Mouse (Mus musculus): ENCODE results near the gene Nfib. TPM values are rescaled to one million over a fixed set of nuclear protein-coding genes. Genes with fewer than 3 reads are reported as not detected.

The Nfib gene
- polyA plus RNA-seq, 1 experiment from 2014 or later = 58.4 TPM

DNA sequence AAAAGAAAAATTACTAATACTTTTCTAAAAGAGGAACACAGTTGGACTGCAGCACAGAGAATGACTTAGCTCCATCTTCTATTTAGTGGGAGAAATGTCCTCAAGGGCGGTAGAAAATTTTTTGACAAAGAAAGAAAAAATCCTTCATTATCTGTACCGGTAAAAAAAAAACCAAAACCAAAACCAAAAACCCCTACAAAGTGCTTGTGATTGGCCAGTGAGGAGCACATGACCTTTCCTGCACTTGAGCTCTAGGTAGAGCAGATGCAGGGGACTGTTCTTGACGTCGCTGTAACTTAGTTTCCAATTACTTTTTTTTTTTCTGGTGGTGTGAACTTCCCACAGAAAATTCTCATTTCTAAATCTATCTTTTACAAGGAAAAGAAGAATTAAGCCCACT lies 384.5 kb downstream of the Nfib start:
- Histone ChIP-seq H3K4me1 (replicated peaks; ENCODE audit: control insufficient read depth, insufficient read depth, low read length) (peaks cover 2% of the 10 kb centered on the region; the same call in 1 of the 2 replicates), H3K27ac (ENCODE audit: low read depth, low read length) (no peak overlapping the region), H3K9me3 (ENCODE audit: control insufficient read depth, low read length) (no peaks in the 10 kb centered on the region), H3K27me3 (ENCODE audit: control insufficient read depth, insufficient read depth, low read length) (no peaks in the 10 kb centered on the region), H3K36me3 (ENCODE audit: control insufficient read depth, insufficient read depth, low read length) (no peaks in the 10 kb centered on the region; the same call in 1 of the 2 replicates), H3K4me3 (ENCODE audit: low read depth, low read length) (no peak overlapping the region), H3K4me2 (ENCODE audit: low read depth, low read length, severe bottlenecking) (no peak overlapping the region), H3K9ac (ENCODE audit: low read length) (no peak overlapping the region)
- ATAC-seq (replicated peaks; ENCODE audit: low FRiP score) (no peak), DNase-seq (ENCODE audit: low spot score) (no peak)
- 89% methylated on average over 4 of the region's 4 CpGs for WGBS

DNA sequence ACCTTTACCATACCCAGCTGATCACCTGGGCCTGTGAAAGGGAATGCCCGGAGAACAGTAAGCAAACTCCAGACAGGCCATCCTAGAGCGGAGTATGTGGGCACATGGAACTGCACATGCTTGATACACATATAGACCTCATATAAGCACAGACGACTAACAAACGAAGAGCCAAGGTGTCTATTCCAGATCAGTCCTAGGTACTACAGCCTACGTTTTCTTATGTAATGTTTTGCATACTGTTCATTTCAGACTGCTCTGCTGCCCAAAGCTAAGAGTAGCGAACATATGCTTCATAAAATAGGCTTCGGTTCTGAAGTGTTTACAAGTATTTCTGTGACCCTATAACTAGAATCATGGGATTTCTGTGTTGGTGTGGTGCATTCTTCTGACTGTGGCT lies 386.2 kb downstream of the Nfib start:
- H3K27me3 ChIP-seq (ENCODE audit: control insufficient read depth, insufficient read depth, low read length) = no peaks in the 10 kb centered on the region
- H3K27ac ChIP-seq (ENCODE audit: low read depth, low read length) = no peak overlapping the region
- H3K4me3 ChIP-seq (ENCODE audit: low read depth, low read length) = no peak overlapping the region
- H3K9me3 ChIP-seq (ENCODE audit: control insufficient read depth, low read length) = no peaks in the 10 kb centered on the region
- DNase-seq (ENCODE audit: low spot score) (no peak), ATAC-seq (replicated peaks; ENCODE audit: low FRiP score) (no peak)
- 86% methylated on average over 7 of the region's 7 CpGs for WGBS
- H3K4me2 ChIP-seq (ENCODE audit: low read depth, low read length, severe bottlenecking) = no peak overlapping the region
- no peaks in the 10 kb centered on the region for H3K4me1 ChIP-seq (replicated peaks; ENCODE audit: control insufficient read depth, insufficient read depth, low read length)
- no peaks in the 10 kb centered on the region; the same call in 1 of the 2 replicates for H3K36me3 ChIP-seq (ENCODE audit: control insufficient read depth, insufficient read depth, low read length)
- H3K9ac ChIP-seq (ENCODE audit: low read length) = no peak overlapping the region

DNA sequence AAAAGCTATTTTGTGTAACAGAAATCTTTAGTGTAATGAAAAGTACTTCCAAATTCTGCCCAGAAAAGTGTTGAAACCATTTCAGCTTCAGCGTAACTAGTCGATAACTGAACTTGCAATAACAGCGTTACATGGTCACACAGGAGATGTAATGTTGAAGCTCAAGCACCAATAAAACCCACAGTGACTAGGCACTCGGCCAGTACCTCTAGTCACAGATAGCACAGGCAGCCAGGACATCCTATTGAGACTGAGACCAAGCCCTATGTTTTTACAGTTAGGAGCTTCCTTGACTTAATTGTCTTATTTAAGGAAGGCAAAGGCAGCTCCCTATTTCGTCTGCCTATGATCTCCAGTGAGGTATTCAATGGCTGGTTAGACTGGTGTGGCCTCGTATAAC lies 389.4 kb downstream of the Nfib start:
- Histone ChIP-seq H3K27me3 (ENCODE audit: control insufficient read depth, insufficient read depth, low read length) (no peaks in the 10 kb centered on the region), H3K9me3 (ENCODE audit: control insufficient read depth, low read length) (no peaks in the 10 kb centered on the region), H3K4me2 (ENCODE audit: low read depth, low read length, severe bottlenecking) (no peak overlapping the region), H3K9ac (ENCODE audit: low read length) (no peak overlapping the region), H3K36me3 (ENCODE audit: control insufficient read depth, insufficient read depth, low read length) (no peaks in the 10 kb centered on the region; the same call in 1 of the 2 replicates), H3K4me1 (replicated peaks; ENCODE audit: control insufficient read depth, insufficient read depth, low read length) (no peaks in the 10 kb centered on the region), H3K4me3 (ENCODE audit: low read depth, low read length) (no peak overlapping the region), H3K27ac (ENCODE audit: low read depth, low read length) (no peak overlapping the region)
- WGBS = 87% methylated on average over 6 of the region's 6 CpGs
- DNase-seq (ENCODE audit: low spot score) (no peak), ATAC-seq (replicated peaks; ENCODE audit: low FRiP score) (no peak)

DNA sequence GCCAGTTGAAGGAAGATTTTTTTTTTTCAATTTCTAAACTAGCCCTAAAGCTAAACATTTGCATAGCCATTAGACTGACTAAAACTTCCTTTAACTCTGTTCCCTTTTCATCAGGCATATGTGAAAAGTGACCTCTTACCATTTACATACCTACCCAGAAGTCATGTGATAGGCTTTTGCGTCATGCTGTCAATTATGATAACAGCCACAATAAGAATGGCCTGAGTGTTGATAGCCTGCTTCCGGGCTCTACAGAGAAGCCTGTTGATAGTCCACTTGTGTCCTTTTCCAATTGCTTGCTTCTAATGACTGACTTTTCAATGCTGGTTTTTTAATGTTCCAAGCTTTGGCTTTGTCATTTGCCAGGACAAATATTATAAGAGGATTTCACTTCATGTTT lies 389.8 kb downstream of the Nfib start:
- Histone ChIP-seq H3K4me1 (replicated peaks; ENCODE audit: control insufficient read depth, insufficient read depth, low read length) (no peaks in the 10 kb centered on the region), H3K27ac (ENCODE audit: low read depth, low read length) (no peak overlapping the region), H3K27me3 (ENCODE audit: control insufficient read depth, insufficient read depth, low read length) (no peaks in the 10 kb centered on the region), H3K4me2 (ENCODE audit: low read depth, low read length, severe bottlenecking) (no peak overlapping the region), H3K9ac (ENCODE audit: low read length) (no peak overlapping the region), H3K36me3 (ENCODE audit: control insufficient read depth, insufficient read depth, low read length) (no peaks in the 10 kb centered on the region; the same call in 1 of the 2 replicates), H3K9me3 (ENCODE audit: control insufficient read depth, low read length) (no peaks in the 10 kb centered on the region), H3K4me3 (ENCODE audit: low read depth, low read length) (no peak overlapping the region)
- DNase-seq (ENCODE audit: low spot score) (no peak), ATAC-seq (replicated peaks; ENCODE audit: low FRiP score) (no peak)
- 83% methylated on average over 2 of the region's 2 CpGs for WGBS

DNA sequence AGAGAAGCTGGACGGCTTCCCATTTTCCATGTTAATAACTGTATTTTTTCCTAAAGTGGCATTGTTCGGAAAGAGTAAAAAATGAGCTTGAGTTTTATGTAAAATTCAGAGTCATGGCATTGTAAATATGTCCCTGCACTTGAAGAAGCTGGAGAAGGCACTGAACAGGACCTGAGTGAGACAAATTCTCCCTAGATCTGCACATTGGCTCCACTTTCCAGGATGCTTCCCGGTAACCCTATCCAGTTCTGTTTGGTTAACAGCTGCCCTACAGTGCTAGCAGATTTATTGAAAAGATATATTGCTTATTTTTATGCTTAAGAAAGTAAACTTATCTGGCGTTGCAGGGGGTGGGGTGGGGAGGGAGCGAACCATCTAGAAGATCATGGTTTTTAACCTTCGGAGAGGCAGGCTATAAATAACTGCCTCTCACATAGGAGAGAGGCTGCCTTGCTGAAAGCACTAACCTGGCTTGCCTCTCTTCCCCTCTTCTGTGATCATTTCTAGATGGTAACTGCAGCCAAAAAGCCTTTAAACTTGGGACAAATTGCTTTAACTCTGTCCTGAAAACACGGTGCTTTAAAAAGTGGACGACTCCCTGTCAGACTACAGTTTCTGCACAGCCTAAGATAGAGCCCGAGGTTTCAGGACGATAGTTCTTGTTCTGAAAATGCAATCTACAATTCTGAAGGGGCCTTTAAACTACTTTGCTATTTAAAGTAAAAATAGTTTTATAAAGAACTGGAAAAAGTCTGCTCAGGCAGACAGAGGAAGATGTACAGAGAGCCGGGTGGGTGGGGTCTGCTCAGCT lies 394.4 kb downstream of the Nfib start:
- Histone ChIP-seq H3K4me3 (ENCODE audit: low read depth, low read length) (no peak overlapping the region), H3K36me3 (ENCODE audit: control insufficient read depth, insufficient read depth, low read length) (no peaks in the 10 kb centered on the region; the same call in none of the 2 replicates), H3K27me3 (ENCODE audit: control insufficient read depth, insufficient read depth, low read length) (no peaks in the 10 kb centered on the region), H3K9me3 (ENCODE audit: control insufficient read depth, low read length) (no peaks in the 10 kb centered on the region), H3K4me2 (ENCODE audit: low read depth, low read length, severe bottlenecking) (no peak overlapping the region), H3K27ac (ENCODE audit: low read depth, low read length) (no peak overlapping the region), H3K9ac (ENCODE audit: low read length) (no peak overlapping the region), H3K4me1 (replicated peaks; ENCODE audit: control insufficient read depth, insufficient read depth, low read length) (0 out of 2 replicates have a peak, but pooled peaks cover 4% of the 10 kb centered on the region)
- ATAC-seq (replicated peaks; ENCODE audit: low FRiP score) (no peak), DNase-seq (ENCODE audit: low spot score) (no peak)
- WGBS = 86% methylated on average over 11 of the region's 11 CpGs

DNA sequence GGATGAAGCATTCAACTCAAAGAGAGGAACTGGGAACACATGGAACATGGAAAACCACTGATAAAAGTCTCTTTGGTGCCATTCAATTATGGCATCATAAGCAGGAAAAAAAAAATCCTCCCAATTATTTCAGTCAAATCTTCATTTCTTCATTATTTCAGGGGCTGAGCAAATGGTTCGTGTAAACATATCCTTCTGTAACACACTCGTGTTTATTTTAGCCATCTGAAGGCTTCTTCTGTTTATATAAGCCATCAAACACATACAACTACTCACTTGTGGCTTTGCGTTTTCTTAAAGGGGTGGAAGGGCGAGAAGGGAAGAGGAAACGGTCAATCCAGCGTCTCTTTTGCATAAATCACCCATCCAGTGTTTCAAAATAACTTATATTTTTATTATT lies 399.5 kb downstream of the Nfib start:
- peaks cover 9% of the 10 kb centered on the region; the same call in 1 of the 2 replicates for H3K4me1 ChIP-seq (replicated peaks; ENCODE audit: control insufficient read depth, insufficient read depth, low read length)
- H3K36me3 ChIP-seq (ENCODE audit: control insufficient read depth, insufficient read depth, low read length) = no peaks in the 10 kb centered on the region; the same call in none of the 2 replicates
- no peaks in the 10 kb centered on the region for H3K27me3 ChIP-seq (ENCODE audit: control insufficient read depth, insufficient read depth, low read length)
- 81% methylated on average over 6 of the region's 6 CpGs for WGBS
- H3K4me2 ChIP-seq (ENCODE audit: low read depth, low read length, severe bottlenecking) = no peak overlapping the region
- no peak for ATAC-seq (replicated peaks; ENCODE audit: low FRiP score)
- no peak overlapping the region for H3K27ac ChIP-seq (ENCODE audit: low read depth, low read length)
- no peak overlapping the region for H3K4me3 ChIP-seq (ENCODE audit: low read depth, low read length)
- no peaks in the 10 kb centered on the region for H3K9me3 ChIP-seq (ENCODE audit: control insufficient read depth, low read length)
- no peak for DNase-seq (ENCODE audit: low spot score)
- no peak overlapping the region for H3K9ac ChIP-seq (ENCODE audit: low read length)

DNA sequence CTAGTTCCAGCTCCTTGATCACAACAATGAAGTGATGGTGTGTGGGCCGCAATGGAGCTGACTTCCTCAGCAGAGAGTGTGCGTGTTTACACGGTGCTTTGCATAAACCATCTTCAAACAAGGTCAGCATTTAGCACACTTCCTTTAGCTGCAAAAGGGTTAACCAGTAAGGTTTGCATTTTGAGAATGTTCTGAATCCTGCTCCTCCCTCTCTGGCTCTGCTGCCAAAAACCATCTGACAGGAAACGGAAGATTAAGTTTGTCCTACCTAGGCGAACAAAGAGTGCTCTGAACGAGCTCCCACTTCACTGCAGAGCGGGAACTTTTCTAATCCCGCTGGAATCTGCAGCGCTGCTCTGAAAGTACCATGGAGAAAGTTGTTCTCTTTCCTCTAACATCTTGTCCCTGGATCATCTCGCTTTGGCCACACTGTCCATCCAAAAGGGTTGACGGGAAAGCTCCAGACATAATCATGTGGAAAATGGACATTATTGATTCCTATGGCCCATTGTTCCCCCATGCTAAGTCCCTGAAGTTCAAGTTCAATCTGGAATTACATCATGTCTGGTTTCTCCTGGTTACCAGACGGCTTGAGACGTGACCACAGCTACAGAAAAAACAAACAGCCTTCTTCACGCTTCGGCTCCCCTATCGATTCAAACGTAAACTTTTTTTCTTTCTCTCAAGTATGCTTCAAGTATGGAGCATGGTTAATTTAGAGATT lies 401.2 kb downstream of the Nfib start:
- H3K4me2 ChIP-seq (ENCODE audit: low read depth, low read length, severe bottlenecking) = peak overlapping the region; percentile 8; the same call in 1 of the 2 replicates
- H3K9me3 ChIP-seq (ENCODE audit: control insufficient read depth, low read length) = no peaks in the 10 kb centered on the region

DNA sequence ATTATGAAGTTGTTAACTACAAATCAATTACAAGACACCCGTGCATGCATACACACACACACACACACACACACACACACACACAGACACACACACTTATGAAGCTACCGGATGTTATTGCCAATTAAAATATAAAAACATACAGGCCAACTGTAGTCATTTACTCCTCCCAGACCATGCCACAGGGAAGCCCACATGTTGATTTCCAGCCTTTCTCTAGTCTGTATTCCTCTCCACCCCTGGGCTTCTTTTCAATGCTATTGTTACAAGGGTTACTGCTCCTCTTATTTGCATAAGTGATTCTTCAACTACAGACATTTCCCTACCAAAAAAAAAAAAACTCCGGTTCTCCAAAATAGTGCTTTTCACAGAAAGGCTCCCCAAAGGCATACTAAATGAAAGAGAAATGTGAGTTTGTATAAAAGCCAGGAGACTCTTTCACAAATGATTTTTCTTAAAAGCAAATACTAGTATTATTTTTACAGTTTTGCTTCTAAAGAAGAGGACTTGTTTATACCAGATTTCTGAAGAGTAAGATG lies 402.1 kb downstream of the Nfib start:
- peak overlapping the region; percentile 92 for H3K27ac ChIP-seq (ENCODE audit: low read depth, low read length)
- ATAC-seq (replicated peaks; ENCODE audit: low FRiP score) (peak; percentile 45), DNase-seq (ENCODE audit: low spot score) (no peak)
- no peaks in the 10 kb centered on the region; the same call in 1 of the 2 replicates for H3K36me3 ChIP-seq (ENCODE audit: control insufficient read depth, insufficient read depth, low read length)
- H3K9me3 ChIP-seq (ENCODE audit: control insufficient read depth, low read length) = no peaks in the 10 kb centered on the region
- H3K4me1 ChIP-seq (replicated peaks; ENCODE audit: control insufficient read depth, insufficient read depth, low read length) = peaks cover 9% of the 10 kb centered on the region; the same call in 1 of the 2 replicates
- H3K27me3 ChIP-seq (ENCODE audit: control insufficient read depth, insufficient read depth, low read length) = no peaks in the 10 kb centered on the region
- no peak overlapping the region for H3K9ac ChIP-seq (ENCODE audit: low read length)
- WGBS = 51% methylated on average over 3 of the region's 3 CpGs
- no peak overlapping the region for H3K4me2 ChIP-seq (ENCODE audit: low read depth, low read length, severe bottlenecking)
- no peak overlapping the region for H3K4me3 ChIP-seq (ENCODE audit: low read depth, low read length)

More for the DNA sequence above, 401.2 kb downstream of the Nfib start:
- H3K27me3 ChIP-seq (ENCODE audit: control insufficient read depth, insufficient read depth, low read length) = no peaks in the 10 kb centered on the region
- peaks cover 9% of the 10 kb centered on the region; the same call in 1 of the 2 replicates for H3K4me1 ChIP-seq (replicated peaks; ENCODE audit: control insufficient read depth, insufficient read depth, low read length)
- no peaks in the 10 kb centered on the region; the same call in none of the 2 replicates for H3K36me3 ChIP-seq (ENCODE audit: control insufficient read depth, insufficient read depth, low read length)
- no peak overlapping the region for H3K4me3 ChIP-seq (ENCODE audit: low read depth, low read length)
- ATAC-seq (replicated peaks; ENCODE audit: low FRiP score) (peak; percentile 89), DNase-seq (ENCODE audit: low spot score) (peak; percentile 69)
- peak overlapping the region; percentile 40 for H3K9ac ChIP-seq (ENCODE audit: low read length)
- H3K27ac ChIP-seq (ENCODE audit: low read depth, low read length) = peak overlapping the region; percentile 92
- whole genome bisulfite sequencing = 5% methylated on average over 17 of the region's 17 CpGs
